Mouse (Mus musculus): Measurements from ENCODE around the gene P2rx4. TPM values are rescaled to one million over a fixed set of nuclear protein-coding genes. Genes with fewer than 3 reads are reported as not detected.

P2rx4 gene
- polyA plus RNA-seq, 2 experiments = 12.2 to 19.9 TPM

GRCm38 (mm10) chr5:122706917-122707275 is 448 bp upstream of the P2rx4 start:
- DNase-seq (ENCODE audit: low read depth in 3 of 3, low spot score in 3 of 3) (no peak), ATAC-seq (ENCODE audit: insufficient read depth) (no peak)
- TF ChIP-seq CTCF (IDR thresholded peaks at IDR 0.05; ENCODE audit: low read depth) (no peak), EP300 (IDR thresholded peaks at IDR 0.05; ENCODE audit: low read depth) (no peak)
- H3K9ac ChIP-seq (replicated peaks) = peak overlapping the region; percentile 53
- H3K4me2 ChIP-seq (ENCODE audit: low read depth) = peak overlapping the region; percentile 69
- peaks cover 11 to 21% of the 10 kb centered on the region in 2 experiments for H3K4me1 ChIP-seq (replicated peaks; ENCODE audit: control insufficient read depth in 2 of 2, insufficient read depth in 2 of 2, low read length in 1 of 2)
- H3K27ac ChIP-seq = peak overlapping the region; percentile 52
- WGBS (ENCODE audit: insufficient replicate concordance) = 26% methylated on average over 5 of the region's 5 CpGs
- no peaks in the 10 kb centered on the region for H3K27me3 ChIP-seq (ENCODE audit: control insufficient read depth, insufficient read depth, low read length)
- H3K4me3 ChIP-seq (ENCODE audit: insufficient read depth in 1 of 2, low read depth in 2 of 2, low read length in 2 of 2) = peak overlapping the region; percentile 59 to 63
- H3K36me3 ChIP-seq (replicated peaks; ENCODE audit: control insufficient read depth, insufficient read depth, low read depth) = no peaks in the 10 kb centered on the region
- H3K9me3 ChIP-seq (ENCODE audit: control insufficient read depth, low read length) = no peaks in the 10 kb centered on the region

DNA sequence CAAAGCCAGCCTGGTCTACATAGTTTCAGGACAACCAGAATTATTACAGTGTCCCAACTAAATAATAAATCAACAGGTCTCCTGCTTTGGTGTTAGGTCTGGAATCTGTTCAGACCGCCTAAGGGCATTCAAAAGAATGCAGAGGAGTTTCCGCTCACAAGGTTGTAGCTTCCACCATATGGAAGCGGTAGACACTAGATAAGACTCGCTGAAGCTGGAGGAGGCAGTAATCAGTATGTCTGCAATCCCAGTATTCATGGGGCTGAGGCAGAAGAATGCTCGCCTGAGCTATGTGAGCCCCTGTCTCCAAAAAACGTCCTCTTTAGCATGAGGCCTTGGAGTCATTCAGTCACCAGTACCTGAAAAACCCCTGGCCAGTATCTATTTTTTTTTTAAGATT is 1.5 kb downstream of the P2rx4 start:
- Histone ChIP-seq H3K4me3 (ENCODE audit: insufficient read depth in 1 of 2, low read depth in 2 of 2, low read length in 2 of 2) (no peak overlapping the region; a peak in 1 of 4 replicates), H3K4me2 (ENCODE audit: low read depth) (peak overlapping the region; percentile 69), H3K4me1 (replicated peaks; ENCODE audit: control insufficient read depth in 2 of 2, insufficient read depth in 2 of 2, low read length in 1 of 2) (peaks cover 8 to 17% of the 10 kb centered on the region in 2 experiments), H3K27me3 (ENCODE audit: control insufficient read depth, insufficient read depth, low read length) (no peaks in the 10 kb centered on the region), H3K9ac (replicated peaks) (no peak overlapping the region), H3K9me3 (ENCODE audit: control insufficient read depth, low read length) (no peaks in the 10 kb centered on the region), H3K36me3 (replicated peaks; ENCODE audit: control insufficient read depth, insufficient read depth, low read depth) (no peaks in the 10 kb centered on the region), H3K27ac (no peak overlapping the region)
- WGBS (ENCODE audit: insufficient replicate concordance) = 21% methylated on average over 6 of the region's 6 CpGs
- no peak for TF ChIP-seq CTCF (IDR thresholded peaks at IDR 0.05; ENCODE audit: low read depth)
- peak; percentile 24; the same call in 1 of the 2 replicates for TF ChIP-seq EP300 (IDR thresholded peaks at IDR 0.05; ENCODE audit: low read depth)
- DNase-seq (ENCODE audit: low read depth in 3 of 3, low spot score in 3 of 3) = no peak
- ATAC-seq (ENCODE audit: insufficient read depth) = 0 out of 2 replicates have a peak, but pooled peaks have one; percentile 13

DNA sequence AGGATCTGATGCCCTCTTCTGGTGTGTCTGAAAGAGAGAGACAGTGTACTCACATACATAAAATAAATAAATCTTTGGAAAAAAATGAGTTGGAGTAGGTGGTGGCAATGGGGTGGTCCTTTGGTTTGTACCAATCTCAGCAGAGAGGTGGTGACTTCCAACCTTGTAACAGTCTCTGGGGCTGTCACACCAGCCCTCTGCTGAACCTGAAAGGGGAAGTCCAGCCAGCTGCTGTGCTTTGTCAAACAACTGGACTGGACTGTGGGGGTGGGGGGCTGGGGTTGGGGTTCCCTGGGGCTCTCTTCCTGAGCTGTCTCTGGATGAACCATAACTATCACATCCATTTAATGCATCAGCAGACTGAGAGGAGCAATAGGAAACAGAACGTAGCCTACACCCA is 8.4 kb downstream of the P2rx4 start:
- 54% methylated on average over 1 of the region's 1 CpGs for WGBS (ENCODE audit: insufficient replicate concordance)
- TF ChIP-seq CTCF (IDR thresholded peaks at IDR 0.05; ENCODE audit: low read depth) (no peak), EP300 (IDR thresholded peaks at IDR 0.05; ENCODE audit: low read depth) (no peak)
- Histone ChIP-seq H3K4me1 (replicated peaks; ENCODE audit: control insufficient read depth in 2 of 2, insufficient read depth in 2 of 2, low read length in 1 of 2) (no peaks in the 10 kb centered on the region), H3K4me2 (ENCODE audit: low read depth) (no peak overlapping the region), H3K4me3 (ENCODE audit: insufficient read depth in 1 of 2, low read depth in 2 of 2, low read length in 2 of 2) (no peak overlapping the region), H3K36me3 (replicated peaks; ENCODE audit: control insufficient read depth, insufficient read depth, low read depth) (no peaks in the 10 kb centered on the region), H3K9me3 (ENCODE audit: control insufficient read depth, low read length) (no peaks in the 10 kb centered on the region), H3K27ac (no peak overlapping the region), H3K9ac (replicated peaks) (no peak overlapping the region), H3K27me3 (ENCODE audit: control insufficient read depth, insufficient read depth, low read length) (no peaks in the 10 kb centered on the region)
- no peak for DNase-seq (ENCODE audit: low read depth in 3 of 3, low spot score in 3 of 3)
- no peak for ATAC-seq (ENCODE audit: insufficient read depth)

GRCm38 (mm10) chr5:122716793-122717192 is 9.4 kb downstream of the P2rx4 start:
- no peaks in the 10 kb centered on the region for H3K9me3 ChIP-seq (ENCODE audit: control insufficient read depth, low read length)
- no peak for DNase-seq (ENCODE audit: low read depth in 3 of 3, low spot score in 3 of 3)
- no peak overlapping the region for H3K4me3 ChIP-seq (ENCODE audit: insufficient read depth in 1 of 2, low read depth in 2 of 2, low read length in 2 of 2)
- H3K27me3 ChIP-seq (ENCODE audit: control insufficient read depth, insufficient read depth, low read length) = no peaks in the 10 kb centered on the region
- no peaks in the 10 kb centered on the region for H3K4me1 ChIP-seq (replicated peaks; ENCODE audit: control insufficient read depth in 2 of 2, insufficient read depth in 2 of 2, low read length in 1 of 2)
- TF ChIP-seq CTCF (IDR thresholded peaks at IDR 0.05; ENCODE audit: low read depth) (peak; percentile 49; the same call in 1 of the 2 replicates), EP300 (IDR thresholded peaks at IDR 0.05; ENCODE audit: low read depth) (no peak)
- H3K36me3 ChIP-seq (replicated peaks; ENCODE audit: control insufficient read depth, insufficient read depth, low read depth) = no peaks in the 10 kb centered on the region
- no peak overlapping the region for H3K4me2 ChIP-seq (ENCODE audit: low read depth)
- 79% methylated on average over 2 of the region's 2 CpGs for WGBS (ENCODE audit: insufficient replicate concordance)
- no peak overlapping the region for H3K9ac ChIP-seq (replicated peaks)
- H3K27ac ChIP-seq = no peak overlapping the region
- ATAC-seq (ENCODE audit: insufficient read depth) = no peak

DNA sequence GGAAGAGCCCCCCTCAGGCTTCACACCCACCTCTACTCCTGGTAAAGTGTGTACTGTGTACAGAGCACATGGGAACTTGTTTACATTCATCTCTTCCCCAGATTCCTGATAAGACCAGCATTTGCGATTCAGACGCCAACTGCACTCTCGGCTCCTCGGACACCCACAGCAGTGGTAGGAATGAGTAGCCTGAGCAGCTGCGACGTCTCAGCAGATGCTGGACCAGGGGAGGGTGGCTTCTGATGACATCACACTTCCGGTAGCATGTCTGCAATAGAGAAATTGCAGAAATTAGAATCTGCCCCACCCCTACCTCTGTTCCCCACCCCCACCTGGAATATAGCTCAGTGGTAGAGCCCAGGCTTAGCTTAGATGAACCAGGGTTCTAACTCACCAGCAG is 11.1 kb downstream of the P2rx4 start:
- Histone ChIP-seq H3K4me1 (replicated peaks; ENCODE audit: control insufficient read depth in 2 of 2, insufficient read depth in 2 of 2, low read length in 1 of 2) (no peaks in the 10 kb centered on the region), H3K4me3 (ENCODE audit: insufficient read depth in 1 of 2, low read depth in 2 of 2, low read length in 2 of 2) (no peak overlapping the region), H3K27me3 (ENCODE audit: control insufficient read depth, insufficient read depth, low read length) (no peaks in the 10 kb centered on the region), H3K36me3 (replicated peaks; ENCODE audit: control insufficient read depth, insufficient read depth, low read depth) (no peaks in the 10 kb centered on the region), H3K9ac (replicated peaks) (no peak overlapping the region), H3K9me3 (ENCODE audit: control insufficient read depth, low read length) (no peaks in the 10 kb centered on the region), H3K27ac (no peak overlapping the region), H3K4me2 (ENCODE audit: low read depth) (no peak overlapping the region)
- no peak for DNase-seq (ENCODE audit: low read depth in 3 of 3, low spot score in 3 of 3)
- no peak for ATAC-seq (ENCODE audit: insufficient read depth)
- 69% methylated on average over 7 of the region's 7 CpGs for WGBS (ENCODE audit: insufficient replicate concordance)
- TF ChIP-seq EP300 (IDR thresholded peaks at IDR 0.05; ENCODE audit: low read depth) (no peak), CTCF (IDR thresholded peaks at IDR 0.05; ENCODE audit: low read depth) (no peak)

Measured in liver, embryonic 14.5 days (tissue).